Mouse (Mus musculus) megakaryocyte progenitor cell, adult 5-6 weeks (primary cell): ENCODE measurements around the gene Colq. TPM values are rescaled to one million over a fixed set of nuclear protein-coding genes. Genes with fewer than 3 reads are reported as not detected.

Experiments
- total RNA-seq, 2 experiments: library from RNA; stranded (forward) in 1 of 2; stranded (reverse) in 1 of 2; fragments of 157-497, 149-512 nt in 1 of 2; fragments of 200-1000 nt in 1 of 2; gene quantifications; 2 replicates each; pipeline versions ENCODE4 v1.2.3 to v1.2.4; 2015 to 2017

The Colq gene
- total RNA-seq, 2 experiments from 2014 or later, result not detected

Other genes starting within 250 kb of the Colq start
- gene Sh3bp5, start 155.3 kb downstream of the Colq start, total RNA-seq (2015), result 4.5 and 6.2 TPM in 2 replicates
- gene Sh3bp5, start 155.3 kb downstream of the Colq start, total RNA-seq (2017), result 3.6 and 5.2 TPM in 2 replicates
- gene Eaf1, start 96.9 kb downstream of the Colq start, total RNA-seq (2015), result 28.3 and 30.7 TPM in 2 replicates
- gene Eaf1, start 96.9 kb downstream of the Colq start, total RNA-seq (2017), result 25.3 and 34.4 TPM in 2 replicates
- gene Mettl6, start 96.3 kb downstream of the Colq start, total RNA-seq (2015), result 45.4 and 47.6 TPM in 2 replicates
- 85.2 and 126 TPM in 2 replicates for gene Mettl6, start 96.3 kb downstream of the Colq start, total RNA-seq (2017)
- not detected in 2 replicates for gene Gm49387, start 49.5 kb upstream of the Colq start, total RNA-seq (2015)
- gene Gm49387, start 49.5 kb upstream of the Colq start, total RNA-seq (2017), result not detected in 2 replicates
- gene Btd, start 49.7 kb upstream of the Colq start, total RNA-seq (2015), result 14.7 and 15.6 TPM in 2 replicates
- gene Btd, start 49.7 kb upstream of the Colq start, total RNA-seq (2017), result 8.1 and 14.3 TPM in 2 replicates
- 13.3 and 18.9 TPM in 2 replicates for gene Hacl1, start 49.9 kb upstream of the Colq start, total RNA-seq (2015)
- gene Hacl1, start 49.9 kb upstream of the Colq start, total RNA-seq (2017), result 34.8 and 35.6 TPM in 2 replicates
- gene Ankrd28, start 239.3 kb upstream of the Colq start, total RNA-seq (2015), result 131 and 140 TPM in 2 replicates
- gene Ankrd28, start 239.3 kb upstream of the Colq start, total RNA-seq (2017), result 186 and 238 TPM in 2 replicates